Mouse (Mus musculus): ENCODE measurements around the gene Fam107b. TPM values are rescaled to one million over a fixed set of nuclear protein-coding genes. Genes with fewer than 3 reads are reported as not detected.

The Fam107b gene
- polyA plus RNA-seq, 1 experiment from 2014 or later = 42.2 TPM

DNA sequence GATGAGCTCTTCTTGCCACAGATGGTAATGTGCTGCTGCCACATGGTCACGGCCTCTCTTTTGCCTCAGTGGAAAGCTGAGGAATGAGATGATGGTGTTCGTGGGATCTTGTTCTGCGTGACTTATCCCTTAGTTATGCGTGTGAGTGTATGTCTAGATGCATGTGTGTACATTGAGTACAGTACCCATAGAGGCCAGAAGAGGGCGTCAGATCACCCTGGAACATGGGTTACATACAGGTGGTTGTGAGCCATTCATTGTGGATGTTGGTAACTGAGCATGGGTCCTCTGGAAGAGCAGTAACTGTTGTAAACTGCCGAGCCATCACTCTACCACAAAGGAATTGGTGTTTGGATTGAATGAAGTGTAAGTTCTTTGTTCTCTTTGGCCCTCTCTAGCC, 188.1 kb downstream of the Fam107b start:
- Histone ChIP-seq H3K36me3 (ENCODE audit: control insufficient read depth, insufficient read depth, low read length) (no peaks in the 10 kb centered on the region), H3K4me2 (ENCODE audit: low read depth, low read length) (no peak overlapping the region), H3K27me3 (ENCODE audit: control insufficient read depth, insufficient read depth, low read length) (no peaks in the 10 kb centered on the region), H3K9ac (ENCODE audit: low read length) (no peak overlapping the region), H3K27ac (ENCODE audit: low read length) (no peak overlapping the region), H3K9me3 (replicated peaks; ENCODE audit: control insufficient read depth, low read length) (no peaks in the 10 kb centered on the region), H3K4me1 (ENCODE audit: control insufficient read depth, insufficient read depth, low read length) (peaks cover 21% of the 10 kb centered on the region), H3K4me3 (replicated peaks; ENCODE audit: low read length) (no peak overlapping the region)
- no peak for ATAC-seq (ENCODE audit: insufficient read depth, low FRiP score)
- 92% methylated on average over 6 of the region's 6 CpGs for WGBS

DNA sequence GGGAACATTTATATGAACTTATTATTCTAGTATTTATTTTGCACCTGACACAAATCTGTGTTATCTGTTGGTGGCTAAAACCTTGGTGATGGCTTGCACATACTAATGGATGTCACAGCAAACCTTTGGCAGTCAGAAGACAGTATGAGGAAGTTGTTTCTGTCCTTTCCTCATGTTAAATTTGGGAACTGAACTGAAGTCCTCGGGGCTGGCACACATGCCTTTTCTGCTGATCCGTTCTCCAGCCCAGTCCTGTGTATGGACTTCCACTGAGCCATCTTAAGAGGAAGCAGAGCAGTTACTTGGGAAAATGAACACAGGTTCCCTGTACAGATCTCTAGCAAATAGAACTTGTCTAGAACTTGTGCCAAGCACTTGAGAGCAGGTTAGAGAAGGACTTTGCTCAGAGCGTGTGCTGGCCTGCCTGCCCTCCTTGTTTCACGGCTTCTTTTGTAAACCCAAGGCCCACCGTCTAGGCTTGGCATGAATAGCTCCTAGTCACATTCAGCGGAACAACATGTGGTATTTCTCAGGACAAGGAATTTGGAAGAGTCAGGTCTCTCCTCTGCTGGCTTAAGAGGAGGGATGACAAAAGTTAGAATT, 190.0 kb downstream of the Fam107b start:
- no peak for ATAC-seq (ENCODE audit: insufficient read depth, low FRiP score)
- 59% methylated on average over 6 of the region's 6 CpGs for WGBS
- no peaks in the 10 kb centered on the region for H3K27me3 ChIP-seq (ENCODE audit: control insufficient read depth, insufficient read depth, low read length)

DNA sequence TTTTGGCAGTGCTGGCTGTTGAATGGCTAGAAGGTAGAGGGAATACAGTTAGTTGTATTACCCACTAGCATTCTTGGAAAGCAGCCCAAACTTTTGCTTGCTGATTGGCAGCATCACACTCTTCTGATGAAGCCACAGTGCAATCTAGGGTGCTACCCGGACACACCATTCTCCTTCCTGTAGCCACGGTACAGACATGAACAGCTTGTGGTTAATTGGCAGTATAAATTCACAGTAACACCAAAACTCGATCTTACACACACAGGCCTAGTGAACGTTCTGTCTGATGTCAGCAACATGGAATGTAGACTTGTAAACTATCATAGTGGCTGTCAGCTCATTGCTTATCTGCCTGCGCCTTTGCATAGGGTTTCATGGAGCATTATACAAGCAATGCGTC, 193.8 kb downstream of the Fam107b start:
- WGBS = 36% methylated on average over 6 of the region's 6 CpGs
- no peak overlapping the region for H3K4me2 ChIP-seq (ENCODE audit: low read depth, low read length)
- H3K9me3 ChIP-seq (replicated peaks; ENCODE audit: control insufficient read depth, low read length) = no peaks in the 10 kb centered on the region
- H3K9ac ChIP-seq (ENCODE audit: low read length) = no peak overlapping the region
- H3K27ac ChIP-seq (ENCODE audit: low read length) = no peak overlapping the region
- H3K4me1 ChIP-seq (ENCODE audit: control insufficient read depth, insufficient read depth, low read length) = peaks cover 17% of the 10 kb centered on the region
- H3K4me3 ChIP-seq (replicated peaks; ENCODE audit: low read length) = no peak overlapping the region
- ATAC-seq (ENCODE audit: insufficient read depth, low FRiP score) = 0 out of 2 replicates have a peak, but pooled peaks have one; percentile 37
- no peaks in the 10 kb centered on the region for H3K27me3 ChIP-seq (ENCODE audit: control insufficient read depth, insufficient read depth, low read length)
- H3K36me3 ChIP-seq (ENCODE audit: control insufficient read depth, insufficient read depth, low read length) = no peaks in the 10 kb centered on the region

More for the DNA sequence above, 190.0 kb downstream of the Fam107b start:
- H3K36me3 ChIP-seq (ENCODE audit: control insufficient read depth, insufficient read depth, low read length) = no peaks in the 10 kb centered on the region
- peaks cover 12% of the 10 kb centered on the region for H3K4me1 ChIP-seq (ENCODE audit: control insufficient read depth, insufficient read depth, low read length)
- no peak overlapping the region for H3K9ac ChIP-seq (ENCODE audit: low read length)
- H3K9me3 ChIP-seq (replicated peaks; ENCODE audit: control insufficient read depth, low read length) = no peaks in the 10 kb centered on the region
- no peak overlapping the region for H3K27ac ChIP-seq (ENCODE audit: low read length)
- H3K4me2 ChIP-seq (ENCODE audit: low read depth, low read length) = no peak overlapping the region
- no peak overlapping the region for H3K4me3 ChIP-seq (replicated peaks; ENCODE audit: low read length)

DNA sequence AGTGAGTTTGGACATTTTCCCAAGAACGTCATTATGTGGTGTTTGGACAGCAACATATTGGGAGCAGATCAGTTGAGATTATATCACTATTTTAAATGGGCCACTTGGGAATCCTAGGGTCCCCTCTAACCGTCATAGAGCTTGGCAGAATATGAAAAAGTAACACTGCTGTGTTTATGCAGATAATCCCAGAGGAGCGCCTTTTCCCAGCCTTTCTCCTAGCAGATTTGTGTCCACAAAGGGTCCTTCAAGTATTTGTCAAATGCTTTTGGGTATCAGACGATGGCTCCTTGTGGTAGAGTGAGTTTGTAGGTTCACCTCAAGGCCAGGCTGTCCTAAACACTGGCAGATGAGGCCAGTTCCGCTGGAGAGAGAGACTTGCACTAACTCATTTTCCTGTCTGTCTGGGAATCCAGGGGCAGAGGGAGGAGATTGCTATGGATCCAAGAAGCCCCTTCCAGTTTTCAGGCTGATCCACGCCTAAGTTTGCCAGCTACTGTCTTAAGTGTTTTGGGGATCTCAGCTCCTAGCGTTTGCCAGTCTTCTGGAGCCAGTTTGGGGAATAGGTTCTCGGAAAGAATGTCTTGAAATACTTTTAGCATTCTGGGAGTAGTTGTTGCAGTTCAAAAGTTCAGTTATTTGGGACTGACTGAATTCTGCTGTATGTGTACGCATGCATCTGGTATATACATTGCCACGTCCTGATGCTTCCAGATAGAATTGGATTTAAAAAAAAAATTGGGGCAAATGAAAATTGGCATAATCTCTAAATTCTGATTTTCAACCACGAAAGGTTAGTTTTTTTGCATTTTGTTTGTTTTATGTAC, 195.9 kb downstream of the Fam107b start:
- H3K36me3 ChIP-seq (ENCODE audit: control insufficient read depth, insufficient read depth, low read length) = no peaks in the 10 kb centered on the region
- H3K27ac ChIP-seq (ENCODE audit: low read length) = peak overlapping the region; percentile 21; the same call in 1 of the 2 replicates
- H3K9ac ChIP-seq (ENCODE audit: low read length) = no peak overlapping the region
- H3K4me1 ChIP-seq (ENCODE audit: control insufficient read depth, insufficient read depth, low read length) = peaks cover 21% of the 10 kb centered on the region
- no peaks in the 10 kb centered on the region for H3K27me3 ChIP-seq (ENCODE audit: control insufficient read depth, insufficient read depth, low read length)
- no peak overlapping the region for H3K4me3 ChIP-seq (replicated peaks; ENCODE audit: low read length)
- peak overlapping the region; percentile 32 for H3K4me2 ChIP-seq (ENCODE audit: low read depth, low read length)
- H3K9me3 ChIP-seq (replicated peaks; ENCODE audit: control insufficient read depth, low read length) = no peaks in the 10 kb centered on the region
- ATAC-seq (ENCODE audit: insufficient read depth, low FRiP score) = no peak
- 43% methylated on average over 11 of the region's 11 CpGs for WGBS

DNA sequence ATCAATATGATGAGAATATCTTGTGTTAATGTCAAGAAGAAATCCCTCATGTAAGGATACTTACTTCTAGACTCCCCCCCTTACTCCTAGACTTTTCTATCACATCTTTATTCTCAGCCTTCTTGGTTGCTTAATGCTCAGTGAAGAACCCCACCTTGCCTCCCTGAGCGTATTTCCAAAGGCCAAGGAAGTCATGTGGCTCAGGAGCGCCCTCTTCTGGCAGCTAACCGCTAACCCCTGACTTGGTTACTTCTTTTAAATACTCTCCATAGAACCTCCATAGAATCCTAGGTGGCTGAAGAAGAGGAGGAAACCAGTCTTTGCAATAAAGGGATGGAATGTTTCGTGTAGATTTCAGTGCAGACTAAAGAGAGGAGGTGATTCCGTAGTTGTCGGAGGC, 199.0 kb downstream of the Fam107b start:
- no peaks in the 10 kb centered on the region for H3K27me3 ChIP-seq (ENCODE audit: control insufficient read depth, insufficient read depth, low read length)
- no peak overlapping the region for H3K27ac ChIP-seq (ENCODE audit: low read length)
- H3K4me3 ChIP-seq (replicated peaks; ENCODE audit: low read length) = no peak overlapping the region
- H3K4me2 ChIP-seq (ENCODE audit: low read depth, low read length) = no peak overlapping the region
- no peaks in the 10 kb centered on the region for H3K9me3 ChIP-seq (replicated peaks; ENCODE audit: control insufficient read depth, low read length)
- H3K4me1 ChIP-seq (ENCODE audit: control insufficient read depth, insufficient read depth, low read length) = peaks cover 11% of the 10 kb centered on the region
- no peak for ATAC-seq (ENCODE audit: insufficient read depth, low FRiP score)
- 28% methylated on average over 6 of the region's 6 CpGs for WGBS
- H3K36me3 ChIP-seq (ENCODE audit: control insufficient read depth, insufficient read depth, low read length) = no peaks in the 10 kb centered on the region
- H3K9ac ChIP-seq (ENCODE audit: low read length) = no peak overlapping the region

DNA sequence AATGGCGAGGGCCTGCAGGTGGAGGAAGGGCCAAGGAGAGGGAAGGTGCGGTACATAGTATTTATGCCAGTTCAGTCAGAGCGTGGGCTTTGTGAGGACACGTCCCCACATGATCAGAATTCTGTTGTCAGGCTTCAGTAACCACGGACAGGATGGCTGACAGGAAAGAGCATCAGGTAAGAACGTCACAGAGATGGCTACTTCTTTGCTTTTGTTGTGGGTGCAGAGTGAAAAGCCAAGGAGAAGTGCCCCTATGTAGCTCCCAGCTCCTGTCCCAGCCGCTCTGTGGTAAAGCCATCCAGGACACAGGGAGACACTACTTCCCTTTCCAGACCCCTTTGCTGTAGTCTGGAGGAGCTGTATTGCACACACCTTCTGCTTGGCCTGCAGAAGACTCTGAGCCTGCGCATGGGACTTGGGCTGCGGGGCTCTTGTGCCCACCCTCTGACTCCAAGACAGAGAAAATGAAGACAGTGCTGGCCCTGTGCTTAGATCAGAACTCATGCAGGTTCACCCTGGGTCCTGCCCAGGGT, 199.6 kb downstream of the Fam107b start:
- no peaks in the 10 kb centered on the region for H3K27me3 ChIP-seq (ENCODE audit: control insufficient read depth, insufficient read depth, low read length)
- no peak overlapping the region for H3K4me2 ChIP-seq (ENCODE audit: low read depth, low read length)
- ATAC-seq (ENCODE audit: insufficient read depth, low FRiP score) = no peak
- H3K9ac ChIP-seq (ENCODE audit: low read length) = 0 out of 2 replicates have a peak overlapping the region, but pooled peaks have one; percentile 19
- H3K27ac ChIP-seq (ENCODE audit: low read length) = no peak overlapping the region
- 79% methylated on average over 9 of the region's 9 CpGs for WGBS
- peaks cover 9% of the 10 kb centered on the region for H3K4me1 ChIP-seq (ENCODE audit: control insufficient read depth, insufficient read depth, low read length)
- H3K4me3 ChIP-seq (replicated peaks; ENCODE audit: low read length) = no peak overlapping the region
- H3K36me3 ChIP-seq (ENCODE audit: control insufficient read depth, insufficient read depth, low read length) = no peaks in the 10 kb centered on the region
- H3K9me3 ChIP-seq (replicated peaks; ENCODE audit: control insufficient read depth, low read length) = no peaks in the 10 kb centered on the region

GRCm38 (mm10) chr2:3770383-3770782, 200.1 kb downstream of the Fam107b start:
- WGBS = 73% methylated on average over 2 of the region's 2 CpGs
- Histone ChIP-seq H3K36me3 (ENCODE audit: control insufficient read depth, insufficient read depth, low read length) (no peaks in the 10 kb centered on the region), H3K4me2 (ENCODE audit: low read depth, low read length) (no peak overlapping the region), H3K4me1 (ENCODE audit: control insufficient read depth, insufficient read depth, low read length) (peaks cover 9% of the 10 kb centered on the region), H3K9ac (ENCODE audit: low read length) (no peak overlapping the region), H3K27me3 (ENCODE audit: control insufficient read depth, insufficient read depth, low read length) (no peaks in the 10 kb centered on the region), H3K9me3 (replicated peaks; ENCODE audit: control insufficient read depth, low read length) (no peaks in the 10 kb centered on the region), H3K27ac (ENCODE audit: low read length) (no peak overlapping the region), H3K4me3 (replicated peaks; ENCODE audit: low read length) (no peak overlapping the region)
- ATAC-seq (ENCODE audit: insufficient read depth, low FRiP score) = no peak

DNA sequence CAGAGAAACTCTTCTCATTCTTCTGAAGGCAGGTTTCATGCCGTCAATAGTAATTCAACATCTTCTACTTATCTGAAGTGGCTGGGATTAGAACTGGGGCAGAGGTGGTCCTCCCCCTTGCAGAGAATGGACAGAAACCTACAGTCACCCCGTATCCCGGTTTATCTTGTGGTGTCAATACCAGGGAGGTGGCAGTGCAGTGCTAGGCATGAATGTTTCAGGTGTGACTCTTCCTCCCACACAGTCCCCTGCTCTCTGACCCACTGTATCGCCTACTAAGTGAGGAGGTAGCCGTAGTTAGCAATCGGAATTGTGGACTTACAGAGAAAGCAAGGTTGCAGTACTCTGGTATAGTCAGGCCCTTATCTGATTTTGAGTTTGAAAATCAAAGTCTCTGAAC, 201.2 kb downstream of the Fam107b start:
- Histone ChIP-seq H3K4me3 (replicated peaks; ENCODE audit: low read length) (no peak overlapping the region), H3K27ac (ENCODE audit: low read length) (no peak overlapping the region), H3K36me3 (ENCODE audit: control insufficient read depth, insufficient read depth, low read length) (no peaks in the 10 kb centered on the region), H3K27me3 (ENCODE audit: control insufficient read depth, insufficient read depth, low read length) (no peaks in the 10 kb centered on the region), H3K9ac (ENCODE audit: low read length) (no peak overlapping the region), H3K4me1 (ENCODE audit: control insufficient read depth, insufficient read depth, low read length) (peaks cover 9% of the 10 kb centered on the region), H3K4me2 (ENCODE audit: low read depth, low read length) (no peak overlapping the region), H3K9me3 (replicated peaks; ENCODE audit: control insufficient read depth, low read length) (no peaks in the 10 kb centered on the region)
- WGBS = 84% methylated on average over 6 of the region's 6 CpGs
- no peak for ATAC-seq (ENCODE audit: insufficient read depth, low FRiP score)

- Histone ChIP-seq H3K27ac (ENCODE audit: low read length) (no peak overlapping the region), H3K9ac (ENCODE audit: low read length) (no peak overlapping the region), H3K27me3 (ENCODE audit: control insufficient read depth, insufficient read depth, low read length) (no peaks in the 10 kb centered on the region), H3K4me2 (ENCODE audit: low read depth, low read length) (no peak overlapping the region), H3K9me3 (replicated peaks; ENCODE audit: control insufficient read depth, low read length) (no peaks in the 10 kb centered on the region), H3K36me3 (ENCODE audit: control insufficient read depth, insufficient read depth, low read length) (no peaks in the 10 kb centered on the region), H3K4me1 (ENCODE audit: control insufficient read depth, insufficient read depth, low read length) (0 out of 2 replicates have a peak, but pooled peaks cover 4% of the 10 kb centered on the region), H3K4me3 (replicated peaks; ENCODE audit: low read length) (no peak overlapping the region)
- ATAC-seq (ENCODE audit: insufficient read depth, low FRiP score) = no peak
- WGBS = 87% methylated on average over 4 of the region's 4 CpGs
Observed at GRCm38 (mm10) chr2:3773089-3773488, 202.8 kb downstream of the Fam107b start.

Data from stomach, embryonic 16.5 days (tissue).